Mouse (Mus musculus) midbrain, embryonic 10.5 days (tissue): ENCODE measurements around the gene Sppl2c. TPM values are rescaled to one million over a fixed set of nuclear protein-coding genes. Genes with fewer than 3 reads are reported as not detected.

ENCODE experiments used
- DNase-seq: peaks from one replicate; pipeline ENCODE4 v3.0.0-alpha.2; 2017; ENCODE audit warnings: low spot score
- H3K27ac ChIP-seq: fragments of 300-500 bp; sonication (generic); replicated peaks from 2 replicates; pipeline ENCODE4 v1.5.1; 2016; ENCODE audit warnings: mild to moderate bottlenecking
- H3K27me3 ChIP-seq: fragments of 300-500 bp; sonication (generic); 2 replicates; pipeline ENCODE4 v1.6.1; 2016; ENCODE audit warnings: low read depth, mild to moderate bottlenecking; ENCODE audit not compliant: poor library complexity, severe bottlenecking
- H3K36me3 ChIP-seq: fragments of 300-500 bp; sonication (generic); 2 replicates; pipeline ENCODE4 v1.6.1; 2016; ENCODE audit warnings: mild to moderate bottlenecking, moderate library complexity
- H3K4me1 ChIP-seq: fragments of 300-500 bp; sonication (generic); 2 replicates; pipeline ENCODE4 v1.6.1; 2016
- H3K4me3 ChIP-seq: fragments of 300-500 bp; sonication (generic); 2 replicates; pipeline ENCODE4 v1.5.1; 2016; ENCODE audit warnings: mild to moderate bottlenecking, moderate library complexity
- H3K9me3 ChIP-seq: fragments of 300-500 bp; sonication (generic); replicated peaks from 2 replicates; pipeline ENCODE4 v1.6.1; 2016; ENCODE audit warnings: mild to moderate bottlenecking
- WGBS: fragments of 180-500 bp; shearing (Covaris S2); methylation state at CpG from one replicate; pipeline ENCODE4 v1.1.7; 2016; 5-methylcytosine and 5-hydroxymethylcytosine counted together
- polyA plus RNA-seq: library from polyadenylated mRNA; unstranded; fragments of >200 nt; fragmentation: Nextera tagmentation; extraction: Ambion mirVana; gene quantifications from 2 replicates; pipeline ENCODE4 v1.2.1, GENCODE M21; 2016

The Sppl2c gene
- not detected in 2 replicates for polyA plus RNA-seq

GRCm38 (mm10) chr11:104186135-104186836, at the start of gene Sppl2c:
Sppl2c (plus strand) TSS chr11:104186327.
- Histone ChIP-seq H3K36me3 (no peaks in the 10 kb centered on the region), H3K9me3 (no peaks in the 10 kb centered on the region), H3K27me3 (no peaks in the 10 kb centered on the region), H3K4me1 (no peaks in the 10 kb centered on the region), H3K4me3 (no peak within 1 kb of the TSS), H3K27ac (peak within 1 kb of the TSS; percentile 42; the same call in 1 of the 2 replicates)
- 93% methylated on average over 13 of the region's 13 CpGs for WGBS
- no peak for DNase-seq

GRCm38 (mm10) chr11:104138976-104139375, 47.2 kb upstream of the Sppl2c start:
- 77% methylated on average over 3 of the region's 3 CpGs for WGBS
- Histone ChIP-seq H3K27ac (no peak overlapping the region), H3K4me1 (no peaks in the 10 kb centered on the region), H3K36me3 (no peaks in the 10 kb centered on the region), H3K9me3 (no peaks in the 10 kb centered on the region), H3K27me3 (peaks cover 35% of the 10 kb centered on the region), H3K4me3 (no peak overlapping the region)
- DNase-seq: no peak

GRCm38 (mm10) chr11:104144930-104145329, 41.2 kb upstream of the Sppl2c start:
- no peaks in the 10 kb centered on the region for H3K9me3 ChIP-seq
- no peak overlapping the region for H3K27ac ChIP-seq
- H3K4me3 ChIP-seq: no peak overlapping the region
- peaks cover 4% of the 10 kb centered on the region; the same call in 1 of the 2 replicates for H3K4me1 ChIP-seq
- 96% methylated on average over 1 of the region's 1 CpGs for WGBS
- no peaks in the 10 kb centered on the region for H3K27me3 ChIP-seq
- no peak for DNase-seq
- H3K36me3 ChIP-seq: no peaks in the 10 kb centered on the region

GRCm38 (mm10) chr11:104148787-104149186, 37.3 kb upstream of the Sppl2c start:
- no peak overlapping the region for H3K4me3 ChIP-seq
- H3K27ac ChIP-seq: peak overlapping the region; percentile 33; the same call in 1 of the 2 replicates
- no peak for DNase-seq
- peaks cover 13% of the 10 kb centered on the region for H3K4me1 ChIP-seq
- H3K27me3 ChIP-seq: 0 out of 2 replicates have a peak, but pooled peaks cover 6% of the 10 kb centered on the region
- no peaks in the 10 kb centered on the region for H3K36me3 ChIP-seq
- 75% methylated on average over 7 of the region's 7 CpGs for WGBS
- H3K9me3 ChIP-seq: no peaks in the 10 kb centered on the region

GRCm38 (mm10) chr11:104150911-104151310, 35.2 kb upstream of the Sppl2c start:
- Histone ChIP-seq H3K27me3 (peaks cover 7% of the 10 kb centered on the region; the same call in 1 of the 2 replicates), H3K4me1 (peaks cover 28% of the 10 kb centered on the region), H3K4me3 (no peak overlapping the region), H3K9me3 (no peaks in the 10 kb centered on the region), H3K27ac (no peak overlapping the region), H3K36me3 (no peaks in the 10 kb centered on the region)
- no peak for DNase-seq
- WGBS: 69% methylated on average over 5 of the region's 5 CpGs

- Histone ChIP-seq H3K27me3 (peaks cover 38% of the 10 kb centered on the region), H3K4me1 (peaks cover 44% of the 10 kb centered on the region), H3K4me3 (no peak overlapping the region), H3K36me3 (no peaks in the 10 kb centered on the region), H3K9me3 (no peaks in the 10 kb centered on the region), H3K27ac (no peak overlapping the region)
- no peak for DNase-seq
- WGBS: 51% methylated on average over 4 of the region's 4 CpGs
Observed at GRCm38 (mm10) chr11:104154332-104154731, 31.8 kb upstream of the Sppl2c start.

- WGBS: 72% methylated on average over 9 of the region's 9 CpGs
- Histone ChIP-seq H3K4me1 (peaks cover 44% of the 10 kb centered on the region), H3K4me3 (no peak overlapping the region), H3K27ac (no peak overlapping the region), H3K9me3 (no peaks in the 10 kb centered on the region), H3K27me3 (peaks cover 39% of the 10 kb centered on the region), H3K36me3 (no peaks in the 10 kb centered on the region)
- DNase-seq: no peak
Observed at GRCm38 (mm10) chr11:104154820-104155635, 31.1 kb upstream of the Sppl2c start.

- no peaks in the 10 kb centered on the region for H3K36me3 ChIP-seq
- H3K4me1 ChIP-seq: peaks cover 41% of the 10 kb centered on the region
- no peak for DNase-seq
- H3K27ac ChIP-seq: no peak overlapping the region
- no peak overlapping the region for H3K4me3 ChIP-seq
- no peaks in the 10 kb centered on the region for H3K9me3 ChIP-seq
- peaks cover 44% of the 10 kb centered on the region for H3K27me3 ChIP-seq
Observed at GRCm38 (mm10) chr11:104155899-104156298, 30.2 kb upstream of the Sppl2c start.

- peaks cover 44% of the 10 kb centered on the region for H3K27me3 ChIP-seq
- no peaks in the 10 kb centered on the region for H3K36me3 ChIP-seq
- WGBS: 69% methylated on average over 3 of the region's 3 CpGs
- H3K4me1 ChIP-seq: peaks cover 38% of the 10 kb centered on the region
- DNase-seq: no peak
- no peaks in the 10 kb centered on the region for H3K9me3 ChIP-seq
- H3K4me3 ChIP-seq: no peak overlapping the region
- H3K27ac ChIP-seq: no peak overlapping the region
Observed at GRCm38 (mm10) chr11:104156391-104156790, 29.7 kb upstream of the Sppl2c start.

- Histone ChIP-seq H3K36me3 (no peaks in the 10 kb centered on the region), H3K4me1 (peaks cover 38% of the 10 kb centered on the region), H3K4me3 (peak overlapping the region; percentile 62), H3K27me3 (peaks cover 44% of the 10 kb centered on the region), H3K9me3 (no peaks in the 10 kb centered on the region), H3K27ac (peak overlapping the region; percentile 82)
- peak; percentile 90 for DNase-seq
- 2% methylated on average over 23 of the region's 23 CpGs for WGBS
Observed at GRCm38 (mm10) chr11:104157603-104158259, 28.4 kb upstream of the Sppl2c start.

GRCm38 (mm10) chr11:104158260-104158907, 27.7 kb upstream of the Sppl2c start:
- Histone ChIP-seq H3K4me1 (peaks cover 38% of the 10 kb centered on the region), H3K4me3 (peak overlapping the region; percentile 62), H3K36me3 (no peaks in the 10 kb centered on the region), H3K9me3 (no peaks in the 10 kb centered on the region), H3K27ac (peak overlapping the region; percentile 82), H3K27me3 (peaks cover 38% of the 10 kb centered on the region)
- peak; percentile 33 for DNase-seq
- 5% methylated on average over 17 of the region's 17 CpGs for WGBS

- Histone ChIP-seq H3K4me3 (no peak overlapping the region), H3K9me3 (no peaks in the 10 kb centered on the region), H3K4me1 (peaks cover 25% of the 10 kb centered on the region), H3K27me3 (peaks cover 38% of the 10 kb centered on the region), H3K27ac (no peak overlapping the region), H3K36me3 (no peaks in the 10 kb centered on the region)
- WGBS: 77% methylated on average over 4 of the region's 4 CpGs
- DNase-seq: no peak
Observed at GRCm38 (mm10) chr11:104159769-104160272, 26.3 kb upstream of the Sppl2c start.
